Mouse (Mus musculus): ENCODE results near the gene Vamp2.

- TF ChIP-seq CTCF (IDR thresholded peaks at IDR 0.05; ENCODE audit: control insufficient read depth, insufficient read depth, insufficient read length) (no peak), CEBPB (IDR thresholded peaks at IDR 0.05; ENCODE audit: low read depth) (no peak)
These were observed 33.5 kb downstream of the Vamp2 start for GRCm38 (mm10) chr11:69121741-69122335.

All from C2C12 (cell line).